Mouse (Mus musculus) midbrain, postnatal 0 days (tissue): ENCODE data around the gene B3galt1. TPM values are rescaled to one million over a fixed set of nuclear protein-coding genes. Genes with fewer than 3 reads are reported as not detected.
A peak's percentile ranks its signal among the peaks of the same experiment; 100 is the strongest.

ENCODE experiments used
- ATAC-seq: fragments of 200-750 bp; cut with Nextera tagmentation; 2 replicates; pipeline ENCODE4 v1.8.0; 2017; ENCODE audit warnings: moderate number of reproducible peaks, mild to moderate bottlenecking, moderate TSS enrichment, moderate library complexity; ENCODE audit not compliant: low FRiP score
- DNase-seq: peaks from one replicate; pipeline ENCODE4 v3.0.0-alpha.2; 2015; ENCODE audit warnings: low spot score
- H3K27ac ChIP-seq: fragments of 300-500 bp; sonication (generic); 2 replicates; pipeline ENCODE4 v1.5.1; 2014; ENCODE audit warnings: low read depth, mild to moderate bottlenecking, low read length, mixed read lengths
- H3K27me3 ChIP-seq: fragments of 300-500 bp; sonication (generic); 2 replicates; pipeline ENCODE4 v1.6.1; 2014; ENCODE audit warnings: low read length, control low read depth, mixed read lengths; ENCODE audit not compliant: insufficient read depth
- H3K36me3 ChIP-seq: fragments of 300-500 bp; sonication (generic); 2 replicates; pipeline ENCODE4 v1.6.1; 2014; ENCODE audit warnings: low read length, control low read depth, mixed read lengths; ENCODE audit not compliant: insufficient read depth
- H3K4me1 ChIP-seq: fragments of 300-500 bp; sonication (generic); 2 replicates; pipeline ENCODE4 v1.6.1; 2014; ENCODE audit warnings: mild to moderate bottlenecking, control low read depth, antibody characterized with exemption, low read length, mixed read lengths; ENCODE audit not compliant: insufficient read depth
- H3K4me2 ChIP-seq: fragments of 300-500 bp; sonication (generic); 2 replicates; pipeline ENCODE4 v1.6.1; 2014; ENCODE audit warnings: low read depth, mild to moderate bottlenecking, low read length, mixed read lengths; ENCODE audit not compliant: poor library complexity, severe bottlenecking
- H3K4me3 ChIP-seq: fragments of 300-500 bp; sonication (generic); 2 replicates; pipeline ENCODE4 v1.5.1; 2014; ENCODE audit warnings: low read depth, mild to moderate bottlenecking, low read length, moderate library complexity
- H3K9ac ChIP-seq: fragments of 300-500 bp; sonication (generic); replicated peaks from 2 replicates; pipeline ENCODE4 v1.6.1; 2014; ENCODE audit warnings: mild to moderate bottlenecking, low read length, moderate library complexity, mixed read lengths; ENCODE audit not compliant: poor library complexity, severe bottlenecking
- H3K9me3 ChIP-seq: fragments of 300-500 bp; sonication (generic); 2 replicates; pipeline ENCODE4 v1.6.1; 2016; ENCODE audit warnings: low read length, control low read depth
- CTCF ChIP-seq: IDR thresholded peaks from 2 replicates; pipeline ENCODE4 v1.5.1; 2016; ENCODE audit warnings: antibody characterized with exemption, mild to moderate bottlenecking
- WGBS: fragments of 180-500 bp; shearing (Covaris S2); extraction: QIAGEN DNeasy Blood & Tissue Kit; methylation state at CpG from one replicate; pipeline ENCODE4 v1.1.7; 2014; 5-methylcytosine and 5-hydroxymethylcytosine counted together
- polyA plus RNA-seq: library from polyadenylated mRNA; unstranded; fragments of >200 nt; fragmentation: Nextera tagmentation; extraction: Ambion mirVana; gene quantifications from 2 replicates; pipeline ENCODE4 v1.2.1, GENCODE M21; 2015
- total RNA-seq: library from RNA; depleted of rRNA; stranded (reverse); fragments of >200 nt; gene quantifications from 2 replicates; pipeline ENCODE4 v1.2.3, GENCODE M21; 2014

The B3galt1 gene
- total and polyA plus RNA-seq, 2 experiments from 2014 or later: 18.0 to 50.4 TPM

DNA sequence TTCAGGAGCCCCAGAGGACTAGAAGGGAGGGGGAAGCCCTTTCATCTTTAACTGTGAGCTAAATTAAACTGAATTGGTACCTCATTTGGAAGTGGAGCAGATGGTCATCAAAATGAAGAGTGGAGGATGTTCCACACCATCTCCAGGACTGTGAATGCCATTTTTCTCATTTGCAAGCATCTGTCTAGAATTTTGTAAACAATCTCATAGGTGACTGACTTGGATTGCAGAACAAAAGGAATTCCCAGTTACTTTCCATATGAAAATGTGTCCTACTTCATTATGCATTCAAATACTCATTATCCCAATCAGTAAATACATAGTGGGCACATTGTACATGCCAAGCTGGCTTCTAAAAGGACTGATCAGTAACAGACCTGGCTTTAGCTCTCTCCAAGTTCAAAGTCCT lies 515.2 kb downstream of the B3galt1 start:
- DNase-seq: no peak
- Histone ChIP-seq H3K36me3 (no peaks in the 10 kb centered on the region), H3K4me2 (no peak overlapping the region), H3K27ac (no peak overlapping the region), H3K27me3 (no peaks in the 10 kb centered on the region), H3K4me1 (no peaks in the 10 kb centered on the region), H3K9me3 (no peaks in the 10 kb centered on the region), H3K9ac (no peak overlapping the region), H3K4me3 (no peak overlapping the region)
- no peak for TF ChIP-seq CTCF
- no peak for ATAC-seq

DNA sequence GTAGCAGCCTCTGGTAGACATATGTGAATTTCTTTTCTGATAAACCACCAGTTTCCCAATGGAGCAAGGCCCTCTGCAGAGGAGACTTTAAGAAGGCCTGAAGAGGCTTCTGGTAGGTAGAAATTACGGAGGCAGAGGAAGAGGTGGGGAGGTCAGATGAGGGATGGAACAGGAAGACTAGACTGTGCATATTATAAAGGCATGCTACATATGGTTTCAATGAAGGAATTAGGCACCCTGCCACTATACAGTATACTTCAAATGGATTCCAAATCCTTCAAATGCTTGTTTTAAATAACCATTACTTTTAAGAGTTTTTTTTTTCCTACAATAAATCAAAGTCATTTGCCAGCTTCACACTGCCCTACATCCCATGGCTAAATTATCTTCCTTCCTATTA lies 518.8 kb downstream of the B3galt1 start:
- Histone ChIP-seq H3K27ac (no peak overlapping the region), H3K4me3 (no peak overlapping the region), H3K9me3 (no peaks in the 10 kb centered on the region), H3K4me2 (no peak overlapping the region), H3K27me3 (no peaks in the 10 kb centered on the region), H3K4me1 (no peaks in the 10 kb centered on the region), H3K36me3 (no peaks in the 10 kb centered on the region), H3K9ac (no peak overlapping the region)
- no peak for TF ChIP-seq CTCF
- 90% methylated on average over 1 of the region's 1 CpGs for WGBS
- DNase-seq: no peak
- ATAC-seq: no peak

DNA sequence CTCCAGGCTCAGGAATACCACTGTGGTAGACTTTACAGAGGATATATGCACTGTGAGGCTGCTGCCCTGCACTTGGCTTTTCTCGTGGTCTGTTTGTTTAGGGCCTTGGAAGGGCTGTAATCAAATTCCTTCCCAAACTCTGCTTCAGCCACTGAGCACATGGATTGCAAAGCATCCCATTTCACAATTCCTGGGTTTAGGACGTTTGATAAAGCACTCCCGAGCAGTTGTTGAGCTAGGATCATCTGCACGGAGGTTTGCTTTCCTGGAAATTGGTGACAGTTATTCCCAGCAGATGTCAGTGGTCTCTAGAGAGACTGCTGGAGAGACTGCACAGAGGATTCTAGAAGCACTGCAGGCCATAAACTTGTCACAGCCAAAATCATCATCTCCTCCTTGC lies 520.4 kb downstream of the B3galt1 start:
- Histone ChIP-seq H3K9me3 (no peaks in the 10 kb centered on the region), H3K9ac (no peak overlapping the region), H3K4me2 (no peak overlapping the region), H3K4me1 (no peaks in the 10 kb centered on the region), H3K4me3 (no peak overlapping the region), H3K27ac (no peak overlapping the region), H3K36me3 (no peaks in the 10 kb centered on the region), H3K27me3 (no peaks in the 10 kb centered on the region)
- no peak for ATAC-seq
- WGBS: 82% methylated on average over 4 of the region's 4 CpGs
- TF ChIP-seq CTCF: no peak
- no peak for DNase-seq

DNA sequence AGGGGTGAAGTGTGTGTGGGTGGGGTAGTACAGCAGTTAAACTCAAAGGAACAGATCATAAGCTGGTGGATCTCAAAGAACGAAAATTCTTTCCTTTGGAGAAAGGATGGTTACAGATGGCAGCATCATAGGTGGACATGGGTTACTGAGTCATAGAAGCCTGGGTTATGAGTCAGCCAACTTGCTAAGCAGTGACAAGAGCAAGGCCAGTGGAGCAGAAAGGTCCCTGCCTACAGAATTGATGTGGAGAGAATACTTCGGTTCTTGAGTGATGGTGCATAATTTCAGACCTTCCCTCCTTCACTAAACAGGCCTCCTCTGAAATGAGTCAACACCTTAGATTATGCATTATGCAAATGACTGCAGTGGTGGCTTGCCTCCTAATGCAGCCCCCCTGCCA lies 525.9 kb downstream of the B3galt1 start:
- no peaks in the 10 kb centered on the region for H3K4me1 ChIP-seq
- no peak overlapping the region for H3K4me3 ChIP-seq
- ATAC-seq: no peak

DNA sequence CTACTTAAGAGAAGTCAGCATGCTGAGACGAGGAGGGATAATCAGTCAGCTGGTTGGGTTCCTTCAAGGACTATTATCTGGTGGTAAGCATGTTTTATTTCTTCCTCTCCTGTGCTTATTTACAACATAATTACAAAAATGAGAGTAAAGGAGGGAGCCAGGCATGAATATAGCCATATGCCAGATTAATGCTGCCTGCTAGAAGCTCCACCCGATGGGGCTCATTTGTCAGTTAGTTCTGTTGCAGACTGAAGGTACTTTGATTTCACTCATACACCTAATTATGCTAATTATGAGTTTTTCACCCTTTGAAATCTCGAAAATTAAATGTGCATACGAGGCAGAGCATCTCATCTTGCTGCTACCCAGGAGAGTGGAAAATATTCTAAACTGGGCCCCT lies 539.0 kb downstream of the B3galt1 start:
- WGBS: 54% methylated on average over 4 of the region's 4 CpGs
- Histone ChIP-seq H3K4me1 (no peaks in the 10 kb centered on the region), H3K36me3 (no peaks in the 10 kb centered on the region), H3K27ac (no peak overlapping the region), H3K4me2 (no peak overlapping the region), H3K9me3 (no peaks in the 10 kb centered on the region), H3K9ac (no peak overlapping the region), H3K27me3 (no peaks in the 10 kb centered on the region), H3K4me3 (no peak overlapping the region)
- no peak for TF ChIP-seq CTCF
- DNase-seq: no peak
- ATAC-seq: no peak

More for the DNA sequence above, 525.9 kb downstream of the B3galt1 start:
- H3K9me3 ChIP-seq: no peaks in the 10 kb centered on the region
- H3K4me2 ChIP-seq: no peak overlapping the region
- H3K9ac ChIP-seq: no peak overlapping the region
- 86% methylated on average over 2 of the region's 2 CpGs for WGBS
- no peak for TF ChIP-seq CTCF
- H3K27me3 ChIP-seq: no peaks in the 10 kb centered on the region
- no peak for DNase-seq
- no peaks in the 10 kb centered on the region for H3K36me3 ChIP-seq
- H3K27ac ChIP-seq: no peak overlapping the region

DNA sequence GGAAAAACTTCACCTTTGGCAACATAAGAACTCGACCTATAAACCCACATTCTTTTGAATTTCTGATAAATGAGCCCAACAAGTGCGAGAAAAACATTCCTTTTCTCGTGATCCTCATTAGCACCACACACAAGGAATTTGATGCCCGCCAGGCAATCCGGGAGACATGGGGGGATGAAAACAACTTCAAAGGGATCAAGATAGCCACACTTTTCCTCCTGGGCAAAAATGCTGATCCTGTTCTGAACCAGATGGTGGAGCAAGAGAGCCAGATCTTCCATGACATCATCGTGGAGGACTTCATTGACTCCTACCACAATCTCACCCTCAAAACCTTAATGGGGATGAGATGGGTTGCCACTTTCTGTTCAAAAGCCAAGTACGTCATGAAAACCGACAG lies 552.4 kb downstream of the B3galt1 start:
- Histone ChIP-seq H3K27me3 (no peaks in the 10 kb centered on the region), H3K27ac (no peak overlapping the region), H3K4me1 (no peaks in the 10 kb centered on the region), H3K36me3 (0 out of 2 replicates have a peak, but pooled peaks cover 7% of the 10 kb centered on the region), H3K9me3 (no peaks in the 10 kb centered on the region), H3K4me2 (no peak overlapping the region), H3K9ac (no peak overlapping the region), H3K4me3 (no peak overlapping the region)
- TF ChIP-seq CTCF: 0 out of 2 replicates have a peak, but pooled peaks have one; percentile 7
- WGBS: 78% methylated on average over 8 of the region's 8 CpGs
- DNase-seq (no peak), ATAC-seq (no peak)
